In the genomic region with DNA sequence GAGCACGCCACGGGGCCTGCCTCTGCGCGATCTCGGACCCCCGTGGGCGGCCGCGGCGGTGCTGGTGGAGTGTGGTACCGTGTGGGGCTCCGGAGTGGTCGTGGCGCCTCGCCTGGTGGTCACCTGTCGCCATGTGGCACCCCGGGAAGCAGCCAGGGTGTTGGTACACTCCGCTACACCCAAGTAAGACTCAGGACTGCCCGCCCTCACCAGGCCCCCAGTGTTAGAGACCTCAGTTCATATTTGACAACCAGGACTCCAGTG, we compare ENCODE assay signal across 8 mouse cellular contexts. TPM values are rescaled to one million over a fixed set of nuclear protein-coding genes. Genes with fewer than 3 reads are reported as not detected.
DNase-seq lines count a peak whose midpoint lies in the region; ATAC-seq and TF ChIP-seq lines count a peak whose summit lies in the region.

No protein-coding gene starts in this region.

- peaks cover 11% of the 10 kb centered on the region for H3K36me3 ChIP-seq in thymus, adult 2 months (ENCODE audit: control insufficient read depth, insufficient read depth, low read length)
- peaks cover 29% of the 10 kb centered on the region for H3K36me3 ChIP-seq in limb, embryonic 14.5 days (ENCODE audit: control insufficient read depth, insufficient read depth, low read length)
- H3K36me3 ChIP-seq in stomach, postnatal 0 days (ENCODE audit: control insufficient read depth, insufficient read depth, low read length) = peaks cover 12% of the 10 kb centered on the region

- 21% methylated on average over 19 of the region's 19 CpGs for WGBS in thymus, adult 2 months
- 14% methylated on average over 15 of the region's 19 CpGs for WGBS in limb, embryonic 14.5 days
- 16% methylated on average over 19 of the region's 19 CpGs for WGBS in stomach, postnatal 0 days

- no peak overlapping the region for H3K27ac ChIP-seq in thymus, adult 2 months (ENCODE audit: control insufficient read depth, insufficient read depth, low read length)
- H3K27ac ChIP-seq in limb, embryonic 14.5 days (replicated peaks; ENCODE audit: low read depth, low read length) = no peak overlapping the region
- H3K27ac ChIP-seq in stomach, postnatal 0 days (replicated peaks) = no peak overlapping the region

- peaks cover 12% of the 10 kb centered on the region for H3K4me1 ChIP-seq in thymus, adult 2 months (replicated peaks; ENCODE audit: control insufficient read depth, insufficient read depth, low read length)
- peaks cover 14% of the 10 kb centered on the region for H3K4me1 ChIP-seq in limb, embryonic 14.5 days (ENCODE audit: control insufficient read depth, insufficient read depth, low read length)
- H3K4me1 ChIP-seq in stomach, postnatal 0 days (replicated peaks; ENCODE audit: control insufficient read depth, insufficient read depth) = peaks cover 5% of the 10 kb centered on the region; the same call in 1 of the 2 replicates

- peak overlapping the region; percentile 99 for H3K4me2 ChIP-seq in limb, embryonic 14.5 days (replicated peaks; ENCODE audit: low read depth, low read length, severe bottlenecking)
- peak overlapping the region; percentile 99 for H3K4me2 ChIP-seq in stomach, postnatal 0 days (replicated peaks; ENCODE audit: low read depth)

- TF ChIP-seq CTCF in thymus, adult 2 months (IDR thresholded peaks at IDR 0.05; ENCODE audit: borderline replicate concordance, control insufficient read depth, extremely low read depth, insufficient read depth, low read length, poor library complexity) = no peak
- no peak for TF ChIP-seq CTCF in stomach, postnatal 0 days (IDR thresholded peaks at IDR 0.05; ENCODE audit: low read depth)

- ATAC-seq in limb, embryonic 14.5 days (ENCODE audit: low FRiP score, low read depth) = no peak
- ATAC-seq in stomach, postnatal 0 days (ENCODE audit: low FRiP score, low TSS enrichment) = no peak

- H3K9ac ChIP-seq in limb, embryonic 14.5 days (ENCODE audit: low read depth, low read length, severe bottlenecking) = peak overlapping the region; percentile 73
- peak overlapping the region; percentile 88 for H3K9ac ChIP-seq in stomach, postnatal 0 days (ENCODE audit: low read length)

- no peak for TF ChIP-seq EP300 in stomach, postnatal 0 days (optimal IDR thresholded peaks at IDR 0.05)

- peak overlapping the region; percentile 77 for H3K4me3 ChIP-seq in thymus, adult 2 months (ENCODE audit: control insufficient read depth, insufficient read depth, low read length)
- H3K4me3 ChIP-seq in limb, embryonic 14.5 days (replicated peaks; ENCODE audit: low read length) = peak overlapping the region; percentile 86
- peak overlapping the region; percentile 97 for H3K4me3 ChIP-seq in stomach, postnatal 0 days (ENCODE audit: low read depth, low read length)

- peak; percentile 11 to 25 for DNase-seq in cerebellum, adult 18-20 months
- DNase-seq in cerebellum, adult 9-10 months = no peak
- no peak for DNase-seq in thymus, adult 2 months
- no peak for DNase-seq in thymus, postnatal 10 days (ENCODE audit: low spot score in 2 of 2)
- no peak for DNase-seq in limb, embryonic 14.5 days (ENCODE audit: low spot score)
- no peak for DNase-seq in stomach, postnatal 0 days (ENCODE audit: low spot score)
- DNase-seq in adipocyte (ENCODE audit: low spot score) = no peak
- no peak for DNase-seq in gastrocnemius, postnatal 14 days

- 0 out of 2 replicates have a peak, but pooled peaks have one; percentile 11 for TF ChIP-seq POLR2A in thymus, adult 2 months (IDR thresholded peaks at IDR 0.05; ENCODE audit: control insufficient read depth, extremely low read depth, insufficient read depth, low read length, poor library complexity)
- TF ChIP-seq POLR2A in limb, embryonic 14.5 days (IDR thresholded peaks at IDR 0.05; ENCODE audit: borderline replicate concordance, extremely low read depth, insufficient read depth, insufficient read length) = no peak

- intact Hi-C loops in gastrocnemius, postnatal 14 days (cut with DNase I; ENCODE audit: low total_unique reads) = no loop called here

- H3K9me3 ChIP-seq in limb, embryonic 14.5 days (ENCODE audit: control insufficient read depth, low read length) = no peaks in the 10 kb centered on the region
- H3K9me3 ChIP-seq in stomach, postnatal 0 days (ENCODE audit: control insufficient read depth, low read length) = no peaks in the 10 kb centered on the region

- H3K27me3 ChIP-seq in thymus, adult 2 months (ENCODE audit: control insufficient read depth, insufficient read depth, low read length) = no peaks in the 10 kb centered on the region
- no peaks in the 10 kb centered on the region for H3K27me3 ChIP-seq in limb, embryonic 14.5 days (ENCODE audit: control insufficient read depth, insufficient read depth, low read length)
- no peaks in the 10 kb centered on the region for H3K27me3 ChIP-seq in stomach, postnatal 0 days (ENCODE audit: control insufficient read depth, insufficient read depth, low read length)

RNA-seq across cellular contexts. Expression of gene Tysnd1, which starts 1.2 kb away (rescaled TPM):
- polyA plus RNA-seq in thymus, adult 2 months (2012; rRNA removed) = 91.6 and 114 TPM in 2 replicates
- 43.5 and 63.1 TPM in 2 replicates for polyA plus RNA-seq in limb, embryonic 14.5 days (2012; rRNA removed)
- 38.0 and 39.2 TPM in 2 replicates for polyA plus RNA-seq in limb, embryonic 14.5 days (2014; fragmentation: Nextera tagmentation; extraction: Ambion mirVana)
- polyA plus RNA-seq in stomach, postnatal 0 days (2015; fragmentation: Nextera tagmentation; extraction: Ambion mirVana) = 18.5 and 20.9 TPM in 2 replicates
- total RNA-seq in gastrocnemius, postnatal 14 days (2021) = 10 to 100 TPM; 11.8 to 14.3 TPM

RNA-seq across cellular contexts. Expression of gene Sar1a, which starts 16.4 kb away (rescaled TPM):
- polyA plus RNA-seq in thymus, adult 2 months (2012; rRNA removed) = 71.8 and 74.7 TPM in 2 replicates
- 190 and 208 TPM in 2 replicates for polyA plus RNA-seq in limb, embryonic 14.5 days (2012; rRNA removed)
- 326 and 337 TPM in 2 replicates for polyA plus RNA-seq in limb, embryonic 14.5 days (2014; fragmentation: Nextera tagmentation; extraction: Ambion mirVana)
- 135 and 146 TPM in 2 replicates for polyA plus RNA-seq in stomach, postnatal 0 days (2015; fragmentation: Nextera tagmentation; extraction: Ambion mirVana)
- 100 to 1,000 TPM; 100 to 114 TPM for total RNA-seq in gastrocnemius, postnatal 14 days (2021)

RNA-seq across cellular contexts. Expression of gene Aifm2, which starts 18.6 kb away (rescaled TPM):
- 10.4 and 12.0 TPM in 2 replicates for polyA plus RNA-seq in thymus, adult 2 months (2012; rRNA removed)
- 14.9 and 17.3 TPM in 2 replicates for polyA plus RNA-seq in limb, embryonic 14.5 days (2012; rRNA removed)
- polyA plus RNA-seq in limb, embryonic 14.5 days (2014; fragmentation: Nextera tagmentation; extraction: Ambion mirVana) = 12.9 and 14.1 TPM in 2 replicates
- 9.2 and 9.4 TPM in 2 replicates for polyA plus RNA-seq in stomach, postnatal 0 days (2015; fragmentation: Nextera tagmentation; extraction: Ambion mirVana)
- 10 to 100 TPM; 11.5 to 12.9 TPM for total RNA-seq in gastrocnemius, postnatal 14 days (2021)

RNA-seq across cellular contexts. Expression of gene Ppa1, which starts 48.1 kb away (rescaled TPM):
- 29.9 and 36.1 TPM in 2 replicates for polyA plus RNA-seq in thymus, adult 2 months (2012; rRNA removed)
- 90.3 and 119 TPM in 2 replicates for polyA plus RNA-seq in limb, embryonic 14.5 days (2012; rRNA removed)
- 152 and 161 TPM in 2 replicates for polyA plus RNA-seq in limb, embryonic 14.5 days (2014; fragmentation: Nextera tagmentation; extraction: Ambion mirVana)
- polyA plus RNA-seq in stomach, postnatal 0 days (2015; fragmentation: Nextera tagmentation; extraction: Ambion mirVana) = 117 and 124 TPM in 2 replicates
- total RNA-seq in gastrocnemius, postnatal 14 days (2021) = 10 to 100 TPM; 36.6 to 39.8 TPM

Comparison
In these comparisons a context has a peak if more than half of its experiments do, and no peak if none do; other contexts are left out.
1. DNase-seq: peak in cerebellum, adult 18-20 months (2 of 2); none in cerebellum, adult 9-10 months (single experiment), thymus, adult 2 months (single experiment), thymus, postnatal 10 days (0 of 2), limb, embryonic 14.5 days (single experiment), stomach, postnatal 0 days (single experiment), adipocyte (single experiment) and gastrocnemius, postnatal 14 days (single experiment).
2. Peak in every context shown above with its lines, with median percentiles within 50 percentile points of each other: H3K4me3 ChIP-seq.